8 mouse cellular contexts compared by ENCODE assay signal in the genomic region with DNA sequence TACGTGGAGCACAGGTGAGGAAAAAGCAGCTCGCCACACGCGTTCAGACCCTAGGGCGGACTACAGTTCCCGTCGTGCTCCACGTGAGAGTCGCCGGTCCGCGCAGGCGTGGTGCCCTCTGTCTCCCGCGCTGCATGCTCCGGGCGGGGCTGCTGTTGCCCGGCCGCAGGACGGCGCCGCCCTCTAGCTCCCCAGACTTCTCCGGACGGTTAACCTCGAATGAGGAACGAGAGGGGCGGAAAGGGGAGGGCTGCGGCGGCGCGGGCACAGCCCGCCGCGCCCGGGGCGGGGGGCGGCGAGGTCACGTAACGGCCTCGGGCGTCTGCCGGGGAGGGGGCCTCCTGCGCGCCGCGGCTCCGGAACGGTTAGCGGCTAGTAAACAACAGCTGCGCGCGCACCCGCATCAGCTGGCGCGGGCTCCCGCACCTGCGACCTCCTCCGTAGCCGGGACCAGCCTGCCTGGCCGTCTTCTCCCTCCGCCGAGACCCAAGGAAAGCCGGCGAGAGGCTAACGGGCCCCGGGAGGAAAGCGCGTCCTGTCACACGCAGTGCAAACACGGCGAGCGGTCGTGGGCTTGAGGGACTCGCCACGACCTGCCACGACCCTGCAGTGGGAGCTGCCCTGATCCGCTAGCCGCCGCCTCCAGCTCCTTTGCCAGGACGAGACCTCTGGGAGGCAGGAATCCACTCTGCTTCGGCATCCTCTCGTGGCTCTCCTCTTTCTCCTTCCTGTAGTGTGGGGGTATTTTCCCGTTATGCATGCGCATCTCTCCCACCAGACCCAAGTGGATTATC. TPM values are rescaled to one million over a fixed set of nuclear protein-coding genes. Genes with fewer than 3 reads are reported as not detected.
DNase-seq lines count a peak whose midpoint lies in the region; ATAC-seq and TF ChIP-seq lines count a peak whose summit lies in the region.

A gene (plus strand): TSS at position 378 of the 794 bp plus-strand sequence.

- no peaks in the 10 kb centered on the region for H3K36me3 ChIP-seq in embryonic facial prominence, embryonic 15.5 days
- H3K36me3 ChIP-seq in kidney, embryonic 15.5 days: no peaks in the 10 kb centered on the region

- peak; percentile 94 for ATAC-seq in embryonic facial prominence, embryonic 15.5 days (ENCODE audit: insufficient number of reproducible peaks, low FRiP score, low TSS enrichment, low read depth)
- peak; percentile 96 for ATAC-seq in kidney, embryonic 15.5 days (replicated peaks; ENCODE audit: low FRiP score)
- peak; percentile 74 for ATAC-seq in monocyte, adult 5-6 weeks (replicated peaks; ENCODE audit: insufficient number of reproducible peaks, low FRiP score, low TSS enrichment, poor library complexity, severe bottlenecking)

- peak; percentile 39; the same call in 1 of the 2 replicates for TF ChIP-seq POLR2A in bone marrow, adult 2 months (IDR thresholded peaks at IDR 0.05; ENCODE audit: borderline replicate concordance, control insufficient read depth, low read depth, low read length)

- peak; percentile 92 for DNase-seq in 416B (ENCODE audit: low read depth)
- peak; percentile 90 to 92 for DNase-seq in heart, adult 9 months (ENCODE audit: low spot score in 2 of 2)
- DNase-seq in liver: peak; percentile 96
- peak; percentile 95 to 98 for DNase-seq in spleen, postnatal 4 days (ENCODE audit: low spot score in 2 of 2)

- H3K4me1 ChIP-seq in bone marrow, adult 2 months (ENCODE audit: control insufficient read depth, insufficient read depth, low read length): no peaks in the 10 kb centered on the region; the same call in 1 of the 2 replicates
- H3K4me1 ChIP-seq in embryonic facial prominence, embryonic 15.5 days: peaks cover 41% of the 10 kb centered on the region
- H3K4me1 ChIP-seq in kidney, embryonic 15.5 days: peaks cover 31% of the 10 kb centered on the region

- no peaks in the 10 kb centered on the region for H3K9me3 ChIP-seq in embryonic facial prominence, embryonic 15.5 days (replicated peaks)
- H3K9me3 ChIP-seq in kidney, embryonic 15.5 days (replicated peaks): no peaks in the 10 kb centered on the region

- H3K27ac ChIP-seq in bone marrow, adult 2 months (ENCODE audit: control insufficient read depth, insufficient read depth, low read depth, low read length, poor library complexity): peak within 1 kb of the TSS; percentile 99
- peak within 1 kb of the TSS; percentile 85 for H3K27ac ChIP-seq in embryonic facial prominence, embryonic 15.5 days (replicated peaks)
- H3K27ac ChIP-seq in kidney, embryonic 15.5 days: peak within 1 kb of the TSS; percentile 91

- H3K27me3 ChIP-seq in embryonic facial prominence, embryonic 15.5 days: no peaks in the 10 kb centered on the region
- H3K27me3 ChIP-seq in kidney, embryonic 15.5 days: no peaks in the 10 kb centered on the region

- H3K9ac ChIP-seq in embryonic facial prominence, embryonic 15.5 days: peak within 1 kb of the TSS; percentile 55
- H3K9ac ChIP-seq in kidney, embryonic 15.5 days: peak within 1 kb of the TSS; percentile 65

- H3K4me2 ChIP-seq in embryonic facial prominence, embryonic 15.5 days (replicated peaks): peak within 1 kb of the TSS; percentile 76
- peak within 1 kb of the TSS; percentile 78 for H3K4me2 ChIP-seq in kidney, embryonic 15.5 days

- WGBS in bone marrow, adult 2 months: under 1% methylated on average over 85 of the region's 85 CpGs
- under 1% methylated on average over 85 of the region's 85 CpGs for WGBS in embryonic facial prominence, embryonic 15.5 days
- WGBS in kidney, embryonic 15.5 days: under 1% methylated on average over 84 of the region's 85 CpGs

- TF ChIP-seq CTCF in bone marrow, adult 2 months (IDR thresholded peaks at IDR 0.05; ENCODE audit: control insufficient read depth, insufficient read depth, low read length): 0 out of 2 replicates have a peak, but pooled peaks have one; percentile 5

- H3K4me3 ChIP-seq in bone marrow, adult 2 months (replicated peaks; ENCODE audit: control insufficient read depth, low read depth, low read length): peak within 1 kb of the TSS; percentile 95
- peak within 1 kb of the TSS; percentile 79 for H3K4me3 ChIP-seq in embryonic facial prominence, embryonic 15.5 days (replicated peaks)
- peak within 1 kb of the TSS; percentile 89 for H3K4me3 ChIP-seq in kidney, embryonic 15.5 days (replicated peaks)

RNA-seq across cellular contexts. Expression of the gene that starts here (rescaled TPM):
- polyA plus RNA-seq in bone marrow, adult 2 months (2011; ENCODE audit: insufficient read depth, insufficient read length, low replicate concordance, missing spikeins): 24.4 and 45.4 TPM in 2 replicates
- polyA plus RNA-seq in embryonic facial prominence, embryonic 15.5 days (2015; fragmentation: Nextera tagmentation; extraction: Ambion mirVana): 11.1 and 11.8 TPM in 2 replicates
- polyA plus RNA-seq in kidney, embryonic 15.5 days (2015; fragmentation: Nextera tagmentation; extraction: Ambion mirVana): 9.5 and 10.7 TPM in 2 replicates
- 175 to 238 TPM (median 221 TPM) in 3 replicates for total RNA-seq in monocyte, adult 5-6 weeks (2017)

Comparison
In these comparisons a context has a peak if more than half of its experiments do, and no peak if none do; other contexts are left out.
1. Peak in every context shown above with its lines: DNase-seq, ATAC-seq, H3K4me3 ChIP-seq and H3K27ac ChIP-seq.